ENCODE assay signal across 24 mouse cellular contexts in the genomic region with DNA sequence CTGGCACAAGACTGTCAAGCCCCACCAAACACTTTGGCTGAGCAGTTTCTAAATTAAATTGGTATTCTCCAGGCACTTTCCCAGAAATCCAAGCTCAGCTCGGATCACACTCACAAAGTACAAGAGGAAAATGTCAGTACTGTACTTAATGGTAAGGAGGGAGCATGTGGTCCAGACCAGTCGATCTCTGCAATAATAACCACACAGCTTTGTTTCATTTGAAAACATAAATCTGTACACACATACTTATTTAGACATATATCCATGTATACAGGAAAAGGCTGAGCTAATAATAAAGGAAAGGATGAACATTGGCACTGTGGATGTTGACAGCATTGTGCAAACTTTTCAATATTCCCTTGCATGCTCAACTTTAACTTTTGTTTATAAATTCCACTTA.
"Had no signal": no experiment of that assay in that cellular context is flagged by ENCODE, and none has a peak within 500 bp of the region (broad histone marks: within the 10 kb centered on the region; RNA-seq: fewer than 3 reads in every experiment).

No protein-coding gene starts in this region.

- H3K27me3 ChIP-seq: heart, embryonic 13.5 days; heart, embryonic 15.5 days; hindbrain, embryonic 13.5 days; hindbrain, embryonic 15.5 days; intestine, embryonic 15.5 days; limb, embryonic 12.5 days had no signal

- DNase-seq: gastrocnemius, postnatal 14 days; gastrocnemius, postnatal 36 days; heart, adult 11 months; heart, adult 2 months; heart, postnatal 14 days; heart, postnatal 36 days; kidney, adult 18-20 months; kidney, adult 8-10 months; kidney, postnatal 10 days; kidney, postnatal 25 days; kidney, postnatal 4 days; liver had no signal

- ATAC-seq: hindbrain, postnatal 0 days; intestine, embryonic 15.5 days; intestine, postnatal 0 days had no signal

- H3K27ac ChIP-seq: heart, adult 2 months; heart, embryonic 13.5 days; heart, embryonic 15.5 days; hindbrain, embryonic 13.5 days; hindbrain, embryonic 15.5 days; hindbrain, postnatal 0 days; intestine, embryonic 15.5 days; layer of hippocampus, adult 2 months; left cerebral cortex, adult 2 months; limb, embryonic 12.5 days had no signal

- H3K9me3 ChIP-seq: heart, embryonic 15.5 days; hindbrain, embryonic 13.5 days; hindbrain, embryonic 15.5 days; intestine, embryonic 15.5 days; limb, embryonic 12.5 days had no signal

- H3K9ac ChIP-seq: heart, embryonic 13.5 days; heart, embryonic 15.5 days; hindbrain, embryonic 13.5 days; hindbrain, embryonic 15.5 days; intestine, embryonic 15.5 days; limb, embryonic 12.5 days had no signal

- H3K4me2 ChIP-seq: heart, embryonic 11.5 days; heart, embryonic 13.5 days; heart, embryonic 15.5 days; hindbrain, embryonic 13.5 days; hindbrain, embryonic 15.5 days; intestine, embryonic 15.5 days; limb, embryonic 12.5 days; liver, embryonic 11.5 days had no signal

- H3K36me3 ChIP-seq: heart, embryonic 13.5 days; heart, embryonic 15.5 days; hindbrain, embryonic 13.5 days; hindbrain, embryonic 15.5 days; intestine, embryonic 15.5 days; limb, embryonic 12.5 days had no signal

- H3K4me3 ChIP-seq: heart, adult 2 months; heart, embryonic 13.5 days; heart, embryonic 15.5 days; hindbrain, embryonic 13.5 days; hindbrain, embryonic 15.5 days; intestine, embryonic 15.5 days; layer of hippocampus, adult 2 months; left cerebral cortex, adult 2 months; limb, embryonic 12.5 days had no signal

- H3K4me1 ChIP-seq: heart, embryonic 13.5 days; heart, embryonic 15.5 days; hindbrain, embryonic 13.5 days; hindbrain, embryonic 15.5 days; intestine, embryonic 15.5 days had no signal
